Mouse (Mus musculus) cerebellum, postnatal 4 days (tissue): ENCODE results near the gene Fnbp1l.
A peak's percentile ranks its signal among the peaks of the same experiment; 100 is the strongest.

Experiments
- DNase-seq, 2 experiments: peaks; one replicate each; pipeline ENCODE4 v3.0.0; 2022; ENCODE audit warnings: low spot score in 2 of 2, mixed read lengths in 1 of 2

The Fnbp1l gene

DNA sequence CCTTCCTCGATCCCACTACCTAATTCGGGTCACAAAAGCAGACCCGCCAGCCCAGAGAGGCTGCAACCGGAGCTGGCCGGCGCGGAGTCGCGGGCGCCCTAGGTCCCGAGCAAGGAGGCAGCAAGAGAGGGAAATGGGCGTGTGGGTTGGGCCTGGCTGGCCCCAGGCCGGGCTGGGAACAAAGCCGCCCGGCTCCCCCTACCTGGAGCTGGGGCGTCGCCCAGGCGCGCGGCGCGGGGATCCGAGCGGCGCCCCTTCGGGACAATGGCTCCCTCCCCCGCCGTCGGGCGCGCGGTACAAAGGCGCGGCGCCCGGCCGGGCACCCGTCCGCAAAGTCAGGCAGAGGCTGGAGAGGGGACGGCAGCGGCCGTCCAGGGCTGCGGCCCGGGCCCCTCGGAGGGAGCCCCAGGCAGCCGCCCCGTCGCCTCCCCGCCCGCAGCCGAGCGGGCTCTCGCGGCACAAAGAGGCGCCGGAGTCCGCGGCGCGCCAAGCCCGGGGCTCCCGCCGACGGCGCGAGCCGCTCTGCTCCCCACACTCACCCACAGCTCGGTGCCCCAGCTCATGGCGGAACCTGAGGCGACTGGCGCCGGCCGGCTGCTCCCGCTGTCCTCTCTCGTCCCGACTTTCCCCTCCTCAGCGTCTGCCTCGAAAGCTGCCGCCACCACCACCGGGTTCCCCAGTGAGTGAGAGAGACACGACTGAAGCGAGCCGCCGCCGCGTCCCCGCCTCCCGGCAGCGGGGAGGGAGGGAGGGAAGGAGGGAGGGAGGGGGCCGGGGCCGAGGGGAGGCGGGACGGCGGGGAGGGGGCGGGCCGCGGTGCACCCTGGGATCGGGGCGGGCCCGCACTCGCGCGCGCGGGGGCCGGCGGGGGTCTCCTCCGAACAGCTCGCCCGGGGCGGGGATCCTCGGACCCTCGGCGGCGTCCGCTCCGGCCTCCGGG lies at the start of gene Fnbp1l:
TSS of gene Fnbp1l (minus strand) at position 725 of the 940 bp plus-strand sequence.
- peak; percentile 66 to 80 for DNase-seq

- DNase-seq = no peak
Measured at GRCm38 (mm10) chr3:122660795-122661194, 41.3 kb upstream of the Fnbp1l start.

- no peak for DNase-seq
Measured at GRCm38 (mm10) chr3:122659261-122659917, 39.9 kb upstream of the Fnbp1l start.

GRCm38 (mm10) chr3:122647195-122647837 lies 27.8 kb upstream of the Fnbp1l start:
- no peak for DNase-seq

GRCm38 (mm10) chr3:122640286-122640685 lies 20.8 kb upstream of the Fnbp1l start:
- no peak for DNase-seq

- DNase-seq = no peak
Measured at GRCm38 (mm10) chr3:122639197-122639475, 19.6 kb upstream of the Fnbp1l start.

GRCm38 (mm10) chr3:122638329-122639196 lies 19.0 kb upstream of the Fnbp1l start:
- peak; percentile 91 to 96 for DNase-seq

DNA sequence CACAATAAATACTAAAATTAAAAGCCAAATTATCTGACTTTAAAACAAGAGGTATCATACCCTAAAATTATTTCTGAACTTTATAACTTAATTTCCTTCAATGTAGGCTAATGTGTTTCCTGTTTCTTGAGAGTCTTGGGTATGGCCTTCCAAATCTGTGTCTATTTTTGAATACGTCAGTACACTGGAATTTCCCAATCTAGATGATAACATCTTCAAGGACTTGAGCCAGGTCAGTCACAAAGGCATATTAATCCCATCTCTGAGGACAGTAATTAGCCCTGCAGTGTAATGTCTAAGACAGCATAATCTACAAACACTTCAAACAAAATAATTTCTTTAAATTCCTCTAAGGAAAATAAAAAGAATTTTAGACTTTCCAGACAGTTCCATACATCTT lies 17.8 kb upstream of the Fnbp1l start:
- no peak for DNase-seq

DNA sequence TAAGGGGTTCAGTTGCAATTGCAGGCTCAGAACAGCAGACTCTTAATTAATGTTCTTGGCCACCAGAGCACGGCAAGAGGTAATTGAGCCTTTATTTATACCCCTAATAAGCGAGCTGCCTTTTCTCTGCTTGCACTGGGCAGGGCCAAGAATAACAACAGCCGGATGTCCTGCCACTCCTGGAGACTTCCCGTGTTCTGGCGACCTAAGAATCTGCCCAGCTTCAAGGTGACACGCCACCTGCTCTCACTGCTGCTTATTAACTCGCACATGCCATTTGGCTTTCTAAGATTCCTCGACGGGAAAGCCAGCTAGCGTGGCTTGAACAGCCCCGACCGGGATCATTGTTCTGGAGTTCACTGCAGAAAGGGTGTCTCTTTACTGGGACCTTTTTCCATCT lies 15.7 kb upstream of the Fnbp1l start:
- no peak for DNase-seq

DNA sequence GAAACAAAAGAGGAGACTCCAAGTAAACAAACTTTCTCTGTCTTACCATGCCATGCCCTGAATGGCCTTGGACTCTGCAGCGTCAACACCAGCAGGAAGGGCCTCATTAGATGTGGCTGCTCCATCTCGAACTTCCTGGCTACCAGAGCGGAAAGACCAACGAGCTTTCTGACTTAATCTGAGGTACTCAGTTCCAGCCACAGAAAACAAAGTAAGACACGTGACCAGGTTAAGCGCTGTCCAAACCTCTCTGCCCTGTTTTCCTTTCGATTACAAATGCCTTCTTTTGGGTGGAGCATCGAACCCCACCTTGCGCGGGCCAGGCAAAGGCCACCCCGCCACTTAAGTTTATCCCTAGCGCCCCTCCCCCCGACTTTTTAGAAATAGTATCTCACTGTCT lies 10.1 kb upstream of the Fnbp1l start:
- DNase-seq = no peak

DNA sequence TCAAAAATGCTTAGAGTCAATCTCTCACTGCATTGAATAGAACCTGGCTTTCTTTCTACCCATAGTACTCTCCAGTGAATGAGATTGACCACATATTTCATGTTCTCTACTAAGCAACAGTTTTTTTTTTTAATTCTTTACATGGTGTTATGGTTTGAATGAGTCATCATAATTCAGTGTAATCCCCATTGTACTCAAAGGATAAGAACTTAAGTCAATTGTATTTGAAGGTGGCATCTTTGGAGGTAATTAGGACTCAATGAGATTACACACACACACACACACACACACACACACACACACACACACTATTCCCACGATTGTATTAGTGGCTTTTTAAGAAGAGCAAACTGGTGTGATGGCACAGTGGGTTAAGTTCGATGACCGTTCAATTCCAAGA lies 9.4 kb upstream of the Fnbp1l start:
- no peak for DNase-seq

DNA sequence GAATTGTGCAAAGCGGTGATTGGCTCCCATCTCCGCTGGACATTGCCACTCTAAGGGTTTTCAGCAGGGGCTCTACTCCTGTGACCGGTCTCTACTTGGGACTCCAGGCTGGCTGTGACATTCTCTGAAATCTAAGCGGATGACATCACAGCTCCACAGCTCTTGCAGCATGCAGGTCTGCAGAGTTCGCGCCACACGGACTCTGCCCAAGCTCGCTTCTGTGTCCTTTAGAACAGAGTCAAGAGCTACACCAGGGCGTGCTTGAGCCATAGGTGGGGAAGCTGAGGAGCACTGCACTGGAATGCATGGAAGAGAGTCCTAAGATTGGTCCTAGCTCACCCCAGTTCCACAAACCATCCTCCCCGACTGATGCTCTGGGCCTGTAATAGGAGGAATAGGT lies 9.0 kb upstream of the Fnbp1l start:
- DNase-seq = no peak

- DNase-seq = no peak
Measured at GRCm38 (mm10) chr3:122627846-122628245, 8.3 kb upstream of the Fnbp1l start.

DNA sequence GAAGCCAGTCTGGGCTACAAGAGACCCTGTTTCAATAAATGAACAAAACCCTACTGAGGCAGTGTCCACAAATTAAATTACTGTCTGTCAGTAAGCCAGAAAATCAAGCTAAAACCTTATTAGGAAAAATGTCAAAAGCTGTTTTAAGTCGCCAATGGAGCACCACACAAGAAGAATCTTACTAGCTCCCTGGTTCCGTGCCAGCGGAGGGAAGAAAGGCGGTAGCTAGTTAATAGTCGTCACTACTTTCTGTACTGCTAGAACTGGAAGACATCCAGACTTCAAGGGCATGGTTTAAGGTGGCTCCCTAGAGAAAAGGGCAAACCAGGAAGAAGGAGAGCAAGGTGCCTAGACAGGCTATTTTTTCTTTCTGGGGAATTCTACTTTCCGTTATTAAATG lies 5.1 kb upstream of the Fnbp1l start:
- no peak for DNase-seq

- peak in 1 of 2 experiments; percentile 19 for DNase-seq
Measured at GRCm38 (mm10) chr3:122620285-122620931, 893 bp upstream of the Fnbp1l start.

- no peak for DNase-seq
Measured at GRCm38 (mm10) chr3:122619931-122620284, 393 bp upstream of the Fnbp1l start.

DNA sequence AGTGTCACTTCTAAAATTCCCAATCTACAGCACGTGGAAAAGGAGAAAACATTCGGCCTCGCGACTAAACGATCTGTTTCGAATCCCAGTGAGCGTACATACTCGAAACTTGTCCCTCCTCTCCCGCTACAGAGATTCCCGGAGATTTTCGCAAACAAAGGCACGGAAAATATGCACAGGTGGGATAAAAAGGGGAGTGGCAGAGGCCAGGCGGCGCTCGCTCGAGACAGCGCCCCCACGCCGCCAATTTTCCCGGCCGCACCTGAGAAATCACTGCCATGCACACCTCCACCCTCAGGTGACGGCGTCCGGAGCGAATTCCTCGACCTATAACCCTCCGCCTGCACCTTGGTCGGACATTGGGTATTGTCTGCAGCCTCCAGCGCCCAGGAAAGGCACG lies 1.1 kb downstream of the Fnbp1l start:
- peak in 1 of 2 experiments; percentile 48 for DNase-seq

- DNase-seq = no peak
Measured at GRCm38 (mm10) chr3:122617613-122618340, 1.7 kb downstream of the Fnbp1l start.

DNA sequence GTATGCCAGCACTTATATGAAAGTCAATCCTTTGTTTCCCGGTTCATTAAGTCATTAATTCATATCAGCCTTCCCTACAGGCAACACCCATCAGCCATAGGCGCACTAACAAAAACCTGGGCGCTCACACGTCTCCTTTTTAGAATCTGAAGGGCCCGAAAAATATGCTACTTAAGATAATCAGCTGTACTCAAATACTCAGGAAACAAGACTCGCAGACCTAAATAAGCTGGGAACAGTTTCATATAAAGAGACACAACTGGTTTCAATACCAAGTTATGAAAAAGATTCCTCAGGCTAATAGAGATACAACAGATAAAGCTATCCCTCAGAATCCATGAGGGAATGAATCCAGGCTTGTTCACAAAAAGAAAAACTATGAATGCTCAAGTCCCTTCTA lies 7.0 kb downstream of the Fnbp1l start:
- no peak for DNase-seq

- no peak for DNase-seq
Measured at GRCm38 (mm10) chr3:122611761-122612160, 7.8 kb downstream of the Fnbp1l start.
